Mouse (Mus musculus): ENCODE data around the gene Fscn1.

Fscn1 gene

GRCm38 (mm10) chr5:142959576-142960556 lies at the start of gene Fscn1:
TSS of gene Fscn1 (plus strand) at chr5:142960343.
- peak; percentile 99 for DNase-seq (ENCODE audit: extremely low spot score, low spot score)

GRCm38 (mm10) chr5:142911629-142912028 lies 48.5 kb upstream of the Fscn1 start:
- DNase-seq (ENCODE audit: extremely low spot score, low spot score), result no peak

GRCm38 (mm10) chr5:142912320-142912719 lies 47.8 kb upstream of the Fscn1 start:
- DNase-seq (ENCODE audit: extremely low spot score, low spot score), result no peak

- DNase-seq (ENCODE audit: extremely low spot score, low spot score), result no peak
Observed at GRCm38 (mm10) chr5:142912739-142913138, 47.4 kb upstream of the Fscn1 start.

GRCm38 (mm10) chr5:142915231-142915630 lies 44.9 kb upstream of the Fscn1 start:
- DNase-seq (ENCODE audit: extremely low spot score, low spot score), result no peak

- no peak for DNase-seq (ENCODE audit: extremely low spot score, low spot score)
Observed at GRCm38 (mm10) chr5:142916593-142916992, 43.5 kb upstream of the Fscn1 start.

- no peak for DNase-seq (ENCODE audit: extremely low spot score, low spot score)
Observed at GRCm38 (mm10) chr5:142917402-142917801, 42.7 kb upstream of the Fscn1 start.

GRCm38 (mm10) chr5:142920311-142921073 lies 39.7 kb upstream of the Fscn1 start:
- DNase-seq (ENCODE audit: extremely low spot score, low spot score), result no peak

- no peak for DNase-seq (ENCODE audit: extremely low spot score, low spot score)
Observed at GRCm38 (mm10) chr5:142921074-142921459, 39.1 kb upstream of the Fscn1 start.

GRCm38 (mm10) chr5:142922251-142922650 lies 37.9 kb upstream of the Fscn1 start:
- no peak for DNase-seq (ENCODE audit: extremely low spot score, low spot score)

GRCm38 (mm10) chr5:142923781-142924180 lies 36.4 kb upstream of the Fscn1 start:
- DNase-seq (ENCODE audit: extremely low spot score, low spot score), result no peak

- DNase-seq (ENCODE audit: extremely low spot score, low spot score), result no peak
Observed at GRCm38 (mm10) chr5:142924336-142924959, 35.7 kb upstream of the Fscn1 start.

GRCm38 (mm10) chr5:142926204-142926939 lies 33.8 kb upstream of the Fscn1 start:
- DNase-seq (ENCODE audit: extremely low spot score, low spot score), result no peak

GRCm38 (mm10) chr5:142926940-142927228 lies 33.3 kb upstream of the Fscn1 start:
- DNase-seq (ENCODE audit: extremely low spot score, low spot score), result no peak

GRCm38 (mm10) chr5:142927341-142927930 lies 32.7 kb upstream of the Fscn1 start:
- DNase-seq (ENCODE audit: extremely low spot score, low spot score), result no peak

GRCm38 (mm10) chr5:142928749-142929399 lies 31.3 kb upstream of the Fscn1 start:
- DNase-seq (ENCODE audit: extremely low spot score, low spot score), result peak; percentile 73

GRCm38 (mm10) chr5:142929400-142929752 lies 30.8 kb upstream of the Fscn1 start:
- no peak for DNase-seq (ENCODE audit: extremely low spot score, low spot score)

- DNase-seq (ENCODE audit: extremely low spot score, low spot score), result no peak
Observed at GRCm38 (mm10) chr5:142931241-142931745, 28.9 kb upstream of the Fscn1 start.

- peak; percentile 61 for DNase-seq (ENCODE audit: extremely low spot score, low spot score)
Observed at GRCm38 (mm10) chr5:142932084-142932685, 28.0 kb upstream of the Fscn1 start.

GRCm38 (mm10) chr5:142932731-142933130 lies 27.4 kb upstream of the Fscn1 start:
- DNase-seq (ENCODE audit: extremely low spot score, low spot score), result no peak

Measured in neural tube, embryonic 10.5 days (tissue).